Mouse (Mus musculus) forebrain, embryonic 11.5 days (tissue): ENCODE data around the gene Dhrs9. TPM values are rescaled to one million over a fixed set of nuclear protein-coding genes. Genes with fewer than 3 reads are reported as not detected.

ENCODE experiments used
- ATAC-seq: fragments of 200-750 bp; cut with Nextera tagmentation; replicated peaks from 2 replicates; pipeline ENCODE4 v1.8.0; 2017; ENCODE audit warnings: moderate TSS enrichment; ENCODE audit not compliant: low FRiP score
- DNase-seq: peaks from one replicate; pipeline ENCODE4 v3.0.0-alpha.2; 2017; ENCODE audit warnings: low spot score
- H3K27ac ChIP-seq: fragments of 300-500 bp; sonication (generic); 2 replicates; pipeline ENCODE4 v1.5.1; 2014; ENCODE audit warnings: low read depth, low read length
- H3K27me3 ChIP-seq: fragments of 300-500 bp; sonication (generic); 2 replicates; pipeline ENCODE4 v1.6.1; 2014; ENCODE audit warnings: mild to moderate bottlenecking, low read length, mixed read lengths; ENCODE audit not compliant: control insufficient read depth, insufficient read depth
- H3K36me3 ChIP-seq: fragments of 300-500 bp; sonication (generic); 2 replicates; pipeline ENCODE4 v1.6.1; 2014; ENCODE audit warnings: mild to moderate bottlenecking, low read length, moderate library complexity, mixed read lengths; ENCODE audit not compliant: control insufficient read depth, insufficient read depth
- H3K4me1 ChIP-seq: fragments of 300-500 bp; sonication (generic); replicated peaks from 2 replicates; pipeline ENCODE4 v1.6.1; 2014; ENCODE audit warnings: low read length, mixed read lengths; ENCODE audit not compliant: control insufficient read depth, insufficient read depth
- H3K4me2 ChIP-seq: fragments of 300-500 bp; sonication (generic); 2 replicates; pipeline ENCODE4 v1.6.1; 2014; ENCODE audit warnings: low read depth, mild to moderate bottlenecking, low read length, moderate library complexity, mixed read lengths; ENCODE audit not compliant: severe bottlenecking
- H3K4me3 ChIP-seq: fragments of 300-500 bp; sonication (generic); 2 replicates; pipeline ENCODE4 v1.5.1; 2014; ENCODE audit warnings: low read depth, low read length
- H3K9ac ChIP-seq: fragments of 300-500 bp; sonication (generic); 2 replicates; pipeline ENCODE4 v1.6.1; 2014; ENCODE audit warnings: low read length
- H3K9me3 ChIP-seq: fragments of 300-500 bp; sonication (generic); 2 replicates; pipeline ENCODE4 v1.6.1; 2016; ENCODE audit warnings: low read length, mixed read lengths; ENCODE audit not compliant: control insufficient read depth
- WGBS: fragments of 180-500 bp; shearing (Covaris S2); extraction: QIAGEN DNeasy Blood & Tissue Kit; methylation state at CpG from one replicate; pipeline ENCODE4 v1.1.7; 2014; 5-methylcytosine and 5-hydroxymethylcytosine counted together
- polyA plus RNA-seq: library from polyadenylated mRNA; unstranded; fragments of >200 nt; fragmentation: Nextera tagmentation; extraction: Ambion mirVana; gene quantifications from 2 replicates; pipeline ENCODE4 v1.2.1, GENCODE M21; 2014

Dhrs9 gene
- polyA plus RNA-seq, 1 experiment from 2014 or later = not detected

- no peaks in the 10 kb centered on the region for H3K9me3 ChIP-seq
These were observed 22.1 kb downstream of the Dhrs9 start for GRCm38 (mm10) chr2:69402309-69402708.

GRCm38 (mm10) chr2:69405692-69406091, 25.4 kb downstream of the Dhrs9 start:
- no peak overlapping the region for H3K27ac ChIP-seq
- H3K27me3 ChIP-seq = no peaks in the 10 kb centered on the region
- WGBS = 95% methylated on average over 5 of the region's 5 CpGs
- ATAC-seq (no peak), DNase-seq (no peak)
- no peak overlapping the region for H3K4me3 ChIP-seq
- H3K4me2 ChIP-seq = no peak overlapping the region
- no peak overlapping the region for H3K9ac ChIP-seq
- H3K4me1 ChIP-seq = no peaks in the 10 kb centered on the region
- H3K36me3 ChIP-seq = no peaks in the 10 kb centered on the region
- H3K9me3 ChIP-seq = no peaks in the 10 kb centered on the region

More at GRCm38 (mm10) chr2:69402309-69402708, 22.1 kb downstream of the Dhrs9 start:
- ATAC-seq (no peak), DNase-seq (no peak)
- Histone ChIP-seq H3K27ac (no peak overlapping the region), H3K9ac (no peak overlapping the region), H3K4me3 (no peak overlapping the region), H3K4me2 (no peak overlapping the region), H3K27me3 (no peaks in the 10 kb centered on the region), H3K4me1 (no peaks in the 10 kb centered on the region), H3K36me3 (no peaks in the 10 kb centered on the region)
- 85% methylated on average over 7 of the region's 7 CpGs for WGBS

- 94% methylated on average over 10 of the region's 10 CpGs for WGBS
- Histone ChIP-seq H3K4me2 (no peak overlapping the region), H3K4me3 (no peak overlapping the region), H3K4me1 (peaks cover 4% of the 10 kb centered on the region; the same call in 1 of the 2 replicates), H3K27me3 (peaks cover 13% of the 10 kb centered on the region; the same call in 1 of the 2 replicates), H3K9me3 (no peaks in the 10 kb centered on the region), H3K36me3 (no peaks in the 10 kb centered on the region), H3K9ac (no peak overlapping the region), H3K27ac (no peak overlapping the region)
- no peak for ATAC-seq
- DNase-seq = no peak
These were observed 34.3 kb downstream of the Dhrs9 start for GRCm38 (mm10) chr2:69414539-69414938.

- Histone ChIP-seq H3K9ac (no peak overlapping the region), H3K4me2 (no peak overlapping the region), H3K27ac (no peak overlapping the region), H3K4me1 (peaks cover 4% of the 10 kb centered on the region; the same call in 1 of the 2 replicates), H3K4me3 (no peak overlapping the region), H3K27me3 (peaks cover 17% of the 10 kb centered on the region; the same call in 1 of the 2 replicates), H3K36me3 (no peaks in the 10 kb centered on the region), H3K9me3 (no peaks in the 10 kb centered on the region)
- no peak for DNase-seq
- no peak for ATAC-seq
- WGBS = 88% methylated on average over 6 of the region's 6 CpGs
These were observed 34.8 kb downstream of the Dhrs9 start for GRCm38 (mm10) chr2:69415070-69415469.

GRCm38 (mm10) chr2:69418294-69418881, 38.1 kb downstream of the Dhrs9 start:
- 1% methylated on average over 11 of the region's 11 CpGs for WGBS
- Histone ChIP-seq H3K9me3 (no peaks in the 10 kb centered on the region), H3K27me3 (peaks cover 21% of the 10 kb centered on the region; the same call in 1 of the 2 replicates), H3K9ac (no peak overlapping the region), H3K4me1 (peaks cover 4% of the 10 kb centered on the region; the same call in 1 of the 2 replicates), H3K4me2 (peak overlapping the region; percentile 2), H3K4me3 (no peak overlapping the region), H3K27ac (peak overlapping the region; percentile 50; the same call in 1 of the 2 replicates), H3K36me3 (no peaks in the 10 kb centered on the region)
- DNase-seq (peak; percentile 60), ATAC-seq (peak; percentile 92)

- Histone ChIP-seq H3K27me3 (peaks cover 6% of the 10 kb centered on the region; the same call in 1 of the 2 replicates), H3K9me3 (no peaks in the 10 kb centered on the region), H3K27ac (no peak overlapping the region), H3K36me3 (no peaks in the 10 kb centered on the region), H3K4me1 (no peaks in the 10 kb centered on the region), H3K9ac (no peak overlapping the region), H3K4me3 (no peak overlapping the region), H3K4me2 (no peak overlapping the region)
- WGBS = 77% methylated on average over 5 of the region's 5 CpGs
- ATAC-seq (no peak), DNase-seq (no peak)
These were observed 44.6 kb downstream of the Dhrs9 start for GRCm38 (mm10) chr2:69424829-69425228.

GRCm38 (mm10) chr2:69426081-69426480, 45.8 kb downstream of the Dhrs9 start:
- no peak overlapping the region for H3K27ac ChIP-seq
- DNase-seq (no peak), ATAC-seq (no peak)
- H3K4me3 ChIP-seq = no peak overlapping the region
- no peaks in the 10 kb centered on the region for H3K9me3 ChIP-seq
- H3K4me1 ChIP-seq = no peaks in the 10 kb centered on the region
- no peak overlapping the region for H3K9ac ChIP-seq
- H3K4me2 ChIP-seq = no peak overlapping the region
- H3K27me3 ChIP-seq = no peaks in the 10 kb centered on the region
- WGBS = 97% methylated on average over 1 of the region's 1 CpGs
- no peaks in the 10 kb centered on the region for H3K36me3 ChIP-seq

GRCm38 (mm10) chr2:69427141-69427540, 46.9 kb downstream of the Dhrs9 start:
- 91% methylated on average over 10 of the region's 10 CpGs for WGBS
- no peaks in the 10 kb centered on the region for H3K9me3 ChIP-seq
- ATAC-seq (no peak), DNase-seq (no peak)
- no peak overlapping the region for H3K27ac ChIP-seq
- H3K4me2 ChIP-seq = no peak overlapping the region
- H3K4me1 ChIP-seq = no peaks in the 10 kb centered on the region
- no peaks in the 10 kb centered on the region for H3K27me3 ChIP-seq
- no peak overlapping the region for H3K4me3 ChIP-seq
- no peaks in the 10 kb centered on the region for H3K36me3 ChIP-seq
- no peak overlapping the region for H3K9ac ChIP-seq

GRCm38 (mm10) chr2:69428116-69428515, 47.9 kb downstream of the Dhrs9 start:
- DNase-seq (peak; percentile 82), ATAC-seq (peak; percentile 73)
- H3K27me3 ChIP-seq = no peaks in the 10 kb centered on the region
- 35% methylated on average over 3 of the region's 3 CpGs for WGBS
- no peak overlapping the region for H3K27ac ChIP-seq
- no peak overlapping the region for H3K9ac ChIP-seq
- H3K9me3 ChIP-seq = no peaks in the 10 kb centered on the region
- H3K4me2 ChIP-seq = no peak overlapping the region
- H3K36me3 ChIP-seq = no peaks in the 10 kb centered on the region
- no peak overlapping the region for H3K4me3 ChIP-seq
- H3K4me1 ChIP-seq = no peaks in the 10 kb centered on the region
